Mouse (Mus musculus) megakaryocyte, adult 5-6 weeks (primary cell): ENCODE data around the gene Cyb5d1. TPM values are rescaled to one million over a fixed set of nuclear protein-coding genes. Genes with fewer than 3 reads are reported as not detected.

Experiments
- ATAC-seq: 2 replicates; pipeline ENCODE4 v1.8.0; 2016; ENCODE audit warnings: mild to moderate bottlenecking, inconsistent platforms; ENCODE audit not compliant: poor library complexity, severe bottlenecking
- total RNA-seq, 2 experiments: library from RNA; stranded (forward) in 1 of 2; stranded (reverse) in 1 of 2; fragments of 153-499, 151-499 nt in 1 of 2; fragments of 221-1000, 200-1000 nt in 1 of 2; gene quantifications; 2 replicates each; pipeline versions ENCODE4 v1.2.3 to v1.2.4; 2015 to 2017

Gene Cyb5d1
- total RNA-seq, 2 experiments from 2014 or later: 15.3 to 28.1 TPM

GRCm38 (mm10) chr11:69416509-69416908, 21.1 kb upstream of the Cyb5d1 start:
- no peak for ATAC-seq

DNA sequence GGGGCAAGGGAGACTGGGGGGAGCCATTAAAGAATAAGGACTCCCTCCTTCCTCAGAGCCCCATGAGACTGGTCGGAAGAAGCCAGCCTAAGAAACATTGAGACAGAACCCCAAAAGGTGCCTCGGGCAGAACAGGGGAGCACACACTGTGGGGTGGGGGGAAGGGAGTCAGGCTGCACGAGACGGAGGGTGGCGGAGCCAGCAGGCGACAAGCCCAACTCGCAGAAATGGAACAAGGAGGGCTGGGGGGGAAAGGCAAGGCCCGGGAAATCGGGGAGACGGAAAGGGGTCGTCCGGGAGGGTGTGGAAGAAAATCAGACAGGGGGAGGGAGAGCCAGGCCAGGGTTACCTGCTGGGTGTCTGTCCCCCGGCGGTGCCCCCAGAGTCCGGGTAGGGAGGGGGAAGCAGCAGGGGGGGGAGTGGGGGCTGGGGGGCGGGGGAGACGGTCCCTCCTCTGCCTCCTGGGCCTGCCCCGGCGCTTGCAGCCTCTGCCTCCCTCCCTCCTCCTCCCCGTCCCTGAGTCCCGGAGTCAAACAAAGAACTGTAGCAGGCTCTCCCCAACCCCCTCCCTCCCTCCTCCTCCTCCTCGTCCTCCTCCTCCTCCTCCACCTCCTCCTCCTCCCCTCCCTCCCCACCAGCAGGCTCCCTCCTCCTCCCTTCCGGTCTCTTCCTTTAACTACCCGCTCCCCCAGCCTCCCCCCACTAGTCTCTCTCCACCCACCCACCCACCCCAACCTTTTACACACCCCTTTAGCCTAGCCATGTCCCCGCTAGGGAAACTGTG, 20.4 kb upstream of the Cyb5d1 start:
- no peak for ATAC-seq

DNA sequence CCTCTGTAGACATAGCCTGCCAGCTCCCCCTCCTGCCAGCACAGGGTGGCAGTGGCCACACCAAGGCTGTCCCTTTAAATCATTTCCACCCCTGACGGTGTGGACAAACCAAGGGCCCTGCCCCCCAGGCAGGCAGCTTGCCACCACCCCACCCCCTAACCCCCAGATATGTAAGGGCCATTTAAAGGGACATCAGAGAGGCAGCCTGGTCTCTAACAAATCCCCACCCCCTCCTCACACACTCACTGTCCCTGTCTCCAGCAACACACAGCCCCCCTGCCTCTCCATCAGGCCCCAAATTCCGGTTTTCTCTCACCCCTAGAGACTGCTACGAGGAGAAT, 19.9 kb upstream of the Cyb5d1 start:
- ATAC-seq: no peak

DNA sequence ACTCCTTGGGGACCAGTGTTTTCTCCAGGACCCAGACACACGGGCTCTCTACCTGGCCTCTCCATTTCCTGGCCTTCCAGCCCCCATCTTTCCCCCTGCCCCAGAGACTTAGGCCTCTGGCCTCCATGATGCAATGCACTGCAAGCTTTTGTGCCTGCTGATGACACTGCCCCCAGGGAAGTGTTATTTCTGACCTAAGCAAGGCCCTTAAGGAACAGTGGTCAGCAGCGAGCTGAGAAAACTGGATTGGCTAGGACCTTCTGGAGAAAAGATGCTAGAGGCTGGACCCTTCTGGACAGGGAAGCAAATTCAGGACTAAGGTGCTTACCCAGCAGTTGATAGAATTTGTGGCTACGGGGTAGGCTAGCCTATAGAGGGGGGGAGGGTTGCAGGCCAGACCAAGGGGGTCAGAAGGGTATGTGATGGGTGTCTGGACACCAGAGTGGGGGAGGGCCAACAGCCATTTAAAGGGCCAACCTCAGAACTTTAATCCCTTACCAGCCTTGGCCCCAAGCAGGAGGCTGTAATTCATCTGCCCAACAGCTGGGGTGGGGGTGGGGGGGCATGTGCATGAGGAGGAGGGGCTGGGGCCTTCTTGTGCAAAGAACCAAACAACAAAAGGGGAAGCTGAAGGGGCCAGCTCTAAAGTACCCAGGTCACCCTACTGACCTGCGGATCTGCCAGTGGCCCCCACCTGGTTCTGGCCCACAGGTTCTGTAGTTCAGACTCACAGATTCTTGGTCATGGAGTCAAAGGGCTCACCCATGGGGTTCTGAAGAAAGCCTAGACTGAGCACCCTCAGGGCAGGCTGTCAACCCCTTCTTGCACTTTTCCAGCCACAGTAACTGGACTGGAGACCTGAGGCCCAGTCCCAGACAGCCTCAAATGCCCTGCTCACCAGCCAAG, 19.2 kb upstream of the Cyb5d1 start:
- ATAC-seq: no peak

GRCm38 (mm10) chr11:69413221-69414181, 18.1 kb upstream of the Cyb5d1 start, which contains the start of gene Kdm6b:
Kdm6b (minus strand) TSS chr11:69413675.
- ATAC-seq: no peak

- no peak for ATAC-seq
Observed at GRCm38 (mm10) chr11:69412548-69412947, 17.1 kb upstream of the Cyb5d1 start.

- ATAC-seq: peak; percentile 4; the same call in 1 of the 2 replicates
Observed at GRCm38 (mm10) chr11:69411538-69412203, 16.2 kb upstream of the Cyb5d1 start.

DNA sequence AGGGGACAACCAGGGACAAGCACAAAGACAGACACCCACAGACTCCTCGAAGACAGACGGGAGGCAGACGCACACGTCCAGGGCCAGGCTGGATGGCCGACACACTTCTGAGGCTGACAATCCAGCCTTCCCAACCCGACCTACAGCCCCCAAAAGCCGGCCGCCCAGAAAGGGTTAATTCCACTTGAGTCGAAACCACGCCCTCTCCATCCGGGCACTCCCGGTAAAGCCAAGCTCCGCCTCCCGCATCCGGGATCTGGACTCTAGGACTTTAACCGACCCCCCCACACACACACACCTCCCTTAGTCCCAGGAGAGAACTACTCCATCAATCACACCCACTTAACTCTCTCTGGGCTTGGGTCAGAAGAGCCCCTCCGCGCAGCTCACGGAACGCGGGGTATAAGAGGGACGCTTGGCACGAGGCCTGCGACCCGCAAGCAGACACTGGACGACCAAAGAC, 15.7 kb upstream of the Cyb5d1 start:
- ATAC-seq: peak; percentile 17

DNA sequence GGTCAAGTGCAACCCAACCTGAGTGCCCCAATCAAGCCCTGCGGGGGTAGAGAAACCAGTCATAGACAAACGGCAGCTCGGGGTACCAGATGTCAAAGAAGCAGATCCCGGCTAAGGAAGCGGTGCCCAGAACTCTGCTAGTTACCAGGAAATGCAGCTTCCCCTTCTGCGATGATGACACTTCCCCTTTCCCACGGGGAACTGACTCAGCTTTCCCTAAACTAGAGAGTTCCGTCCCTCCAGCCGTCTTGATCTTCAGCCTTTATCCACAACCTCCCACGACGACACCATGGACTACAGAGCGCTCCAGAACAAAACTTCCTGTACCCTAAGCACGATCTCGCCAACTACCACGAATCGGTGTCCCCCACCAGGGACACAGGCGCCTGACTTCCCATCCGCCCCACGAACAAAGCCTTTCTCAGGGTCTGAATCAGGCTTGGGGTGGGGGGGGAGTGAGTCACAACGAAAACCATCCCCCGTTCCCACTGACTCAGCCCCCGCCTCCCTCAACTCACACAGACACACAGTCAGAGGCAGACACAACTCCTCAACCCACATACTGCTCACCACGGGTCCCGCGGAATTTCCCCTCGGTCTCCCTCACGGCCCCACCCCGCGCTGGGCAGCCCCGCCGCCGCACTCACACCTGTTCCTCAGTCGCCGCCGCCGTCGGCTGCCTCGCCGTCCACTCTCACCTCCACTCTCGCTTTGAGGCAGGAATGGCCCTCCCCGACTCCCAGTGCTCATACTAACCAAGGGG, 15.1 kb upstream of the Cyb5d1 start:
- ATAC-seq: peak; percentile 26

- ATAC-seq: no peak
Observed at GRCm38 (mm10) chr11:69410045-69410309, 14.5 kb upstream of the Cyb5d1 start.

DNA sequence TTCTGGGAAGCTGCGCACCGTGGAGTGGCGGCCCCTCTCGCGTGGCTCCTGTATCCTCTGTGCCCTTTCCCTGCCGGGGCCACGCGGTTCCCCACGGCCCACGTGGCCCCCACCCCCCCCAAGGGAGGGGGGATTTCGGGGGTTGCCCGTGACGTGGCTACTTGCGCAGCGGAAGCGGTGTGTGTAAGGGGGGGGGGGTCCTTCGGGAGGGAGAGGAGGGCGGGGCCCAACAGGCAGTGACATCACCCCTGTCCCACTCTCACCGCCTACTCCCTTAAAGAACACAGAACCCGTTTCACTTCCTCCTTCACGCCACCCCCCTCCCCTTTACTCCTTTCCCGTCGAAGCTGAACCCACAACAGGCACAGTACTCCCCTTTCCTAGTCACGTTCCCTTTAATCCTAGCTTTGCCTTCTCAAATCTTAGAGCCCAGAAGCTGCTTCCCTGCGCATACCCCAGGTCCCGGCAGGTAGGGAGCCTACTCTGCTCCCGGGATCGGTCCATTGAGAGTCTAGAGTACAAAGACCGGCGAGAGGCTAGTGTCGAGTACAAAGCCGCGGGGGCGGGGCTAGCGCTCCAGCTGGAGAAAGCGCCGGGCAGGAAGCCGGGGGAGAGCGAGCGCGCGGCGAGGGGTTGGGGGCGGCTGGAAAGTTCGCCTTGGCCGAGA, 14.1 kb upstream of the Cyb5d1 start:
- peak; percentile 31 for ATAC-seq

DNA sequence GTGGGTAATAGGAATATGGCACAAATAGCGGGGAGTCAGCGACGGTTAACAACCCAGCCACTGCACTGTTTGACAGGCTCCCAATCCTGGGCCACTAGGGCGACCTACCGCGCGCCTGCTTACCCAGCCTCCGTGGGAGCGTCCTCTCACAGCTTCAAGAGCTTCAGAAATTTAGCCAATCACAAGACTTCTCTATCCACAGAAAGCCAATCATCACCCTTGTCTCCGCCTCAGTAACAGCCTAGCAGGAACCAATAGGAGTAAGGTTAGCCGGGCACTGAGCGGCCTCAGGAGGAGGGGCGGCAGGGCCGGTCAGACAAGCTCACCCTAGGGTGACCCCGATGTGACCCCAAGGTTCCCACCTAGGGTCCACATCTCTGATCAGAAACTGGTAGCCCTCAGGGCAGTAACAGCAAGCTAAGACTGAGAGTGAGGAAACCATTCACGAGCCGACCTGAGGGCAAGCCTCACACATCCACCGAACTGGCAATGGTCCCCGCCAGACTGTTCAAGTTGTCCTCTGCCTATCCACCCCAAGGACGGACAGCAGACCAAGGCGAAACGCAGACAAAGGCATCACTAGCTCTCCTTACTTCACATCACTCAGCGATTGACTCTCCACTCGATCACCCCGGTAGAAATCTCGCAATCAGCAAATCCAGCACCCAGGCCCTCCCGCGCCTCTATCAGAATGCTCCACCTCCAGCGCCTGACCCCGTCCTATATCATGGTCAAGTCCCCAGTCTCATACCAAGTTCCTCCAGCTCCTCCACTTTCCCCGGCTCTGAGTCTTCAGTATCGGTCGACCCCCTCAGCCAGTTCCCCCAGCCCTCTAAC, 13.3 kb upstream of the Cyb5d1 start:
- ATAC-seq: peak; percentile 50

- ATAC-seq: no peak
Observed at GRCm38 (mm10) chr11:69407724-69408004, 12.2 kb upstream of the Cyb5d1 start.

- ATAC-seq: no peak
Observed at GRCm38 (mm10) chr11:69406867-69407723, 11.7 kb upstream of the Cyb5d1 start.

DNA sequence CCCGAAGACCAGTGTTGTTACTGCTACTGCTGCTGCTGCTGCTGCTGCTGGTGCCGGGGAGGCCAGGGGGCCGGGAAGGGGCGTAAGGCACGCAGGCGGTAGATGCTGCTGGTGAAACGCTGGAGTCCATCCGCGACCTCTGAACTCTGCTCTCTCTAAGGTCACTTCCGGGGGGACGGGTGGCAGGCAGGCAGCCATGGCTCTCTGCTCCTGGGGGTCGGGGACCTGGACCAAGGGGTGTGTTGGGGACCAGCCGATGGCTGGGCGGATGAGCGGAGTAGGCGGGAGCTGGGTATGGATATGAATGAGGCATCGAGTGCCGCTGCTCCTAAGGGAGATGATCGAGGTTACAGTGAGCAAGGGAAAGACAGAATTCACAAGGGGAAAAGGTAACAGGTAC, 10.9 kb upstream of the Cyb5d1 start:
- no peak for ATAC-seq

DNA sequence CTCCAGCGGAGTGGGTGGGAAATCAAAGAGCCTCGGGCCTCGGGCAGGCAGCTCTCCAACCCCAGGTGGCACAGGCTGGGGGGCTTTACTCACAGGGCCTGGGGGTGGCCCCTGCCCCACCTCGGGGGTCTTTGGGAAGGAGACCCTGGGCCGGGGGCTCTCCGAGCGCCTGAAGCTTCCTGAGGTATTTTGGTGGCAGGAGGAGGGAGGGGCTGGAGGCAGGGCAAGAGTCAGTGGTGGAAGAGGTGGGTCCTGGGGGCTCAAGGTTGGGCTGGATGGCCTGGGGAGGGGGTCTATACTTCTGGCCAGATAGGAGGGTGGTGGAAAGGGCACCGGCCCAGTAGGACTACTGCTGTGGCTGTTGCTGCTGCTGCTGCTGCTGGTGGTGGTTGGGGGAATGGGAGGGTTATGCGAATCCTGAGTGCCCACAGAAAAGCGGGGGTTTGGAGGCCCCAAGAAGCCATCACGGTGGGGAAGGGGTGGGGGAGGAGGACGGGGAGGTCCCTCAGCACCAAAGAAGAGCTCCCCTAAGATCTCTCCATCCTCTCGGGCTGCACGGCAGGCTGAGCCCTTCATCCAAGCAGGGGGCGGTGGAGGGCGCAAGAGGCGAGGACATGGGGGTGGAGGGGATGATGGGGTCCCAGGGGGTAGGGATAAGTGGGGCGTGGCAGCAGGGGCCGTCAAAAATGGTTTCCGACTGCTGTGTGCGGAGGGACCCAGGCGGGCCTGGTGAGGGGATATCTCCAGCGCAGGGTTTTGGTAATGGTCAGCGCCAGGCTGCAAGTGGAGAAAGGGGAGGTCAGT, 10.2 kb upstream of the Cyb5d1 start:
- no peak for ATAC-seq
